Mouse (Mus musculus): Measurements from ENCODE around the gene Wtap. TPM values are rescaled to one million over a fixed set of nuclear protein-coding genes. Genes with fewer than 3 reads are reported as not detected.
"Not testable (repeated sequence)": the region's sequence is repeated elsewhere in the genome, so short reads cannot be mapped to it uniquely, and the experiment has no call there.

The Wtap gene
- polyA plus RNA-seq, 1 experiment from 2014 or later, result 166 TPM

DNA sequence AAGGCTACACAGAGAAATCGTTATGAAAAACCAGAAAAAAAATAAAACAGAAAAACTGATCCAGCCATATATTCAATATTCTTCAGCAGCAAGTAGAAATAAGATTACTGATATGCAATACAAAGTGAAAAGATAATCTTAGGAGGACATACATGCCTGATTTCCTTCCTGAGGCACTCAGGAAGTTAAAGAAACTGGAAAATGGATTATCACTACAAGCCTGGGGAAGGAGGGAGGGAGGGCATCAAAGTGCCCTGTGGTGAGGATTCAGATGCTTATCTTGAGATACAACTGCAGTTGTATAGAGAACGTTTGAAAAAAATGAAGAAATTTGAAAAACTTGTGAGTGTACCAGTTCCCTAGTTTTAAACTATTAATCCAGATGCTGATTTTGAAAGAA, 10.0 kb downstream of the Wtap start:
- H3K27ac ChIP-seq (ENCODE audit: low read depth, low read length), result no peak overlapping the region
- H3K36me3 ChIP-seq (ENCODE audit: control insufficient read depth, insufficient read depth, low read length), result peaks cover 55% of the 10 kb centered on the region
- no peak overlapping the region for H3K4me3 ChIP-seq (ENCODE audit: low read depth, low read length)
- no peak overlapping the region for H3K9ac ChIP-seq (ENCODE audit: low read length)
- whole genome bisulfite sequencing, result 91% methylated on average over 2 of the region's 2 CpGs
- no peaks in the 10 kb centered on the region for H3K9me3 ChIP-seq (replicated peaks; ENCODE audit: control insufficient read depth, low read length)
- ATAC-seq (no peak), DNase-seq (ENCODE audit: low spot score) (no peak)
- no peak overlapping the region for H3K4me2 ChIP-seq (ENCODE audit: low read length)
- H3K4me1 ChIP-seq (ENCODE audit: control insufficient read depth, insufficient read depth, low read length), result no peaks in the 10 kb centered on the region
- H3K27me3 ChIP-seq (replicated peaks; ENCODE audit: control insufficient read depth, insufficient read depth, low read length), result no peaks in the 10 kb centered on the region

DNA sequence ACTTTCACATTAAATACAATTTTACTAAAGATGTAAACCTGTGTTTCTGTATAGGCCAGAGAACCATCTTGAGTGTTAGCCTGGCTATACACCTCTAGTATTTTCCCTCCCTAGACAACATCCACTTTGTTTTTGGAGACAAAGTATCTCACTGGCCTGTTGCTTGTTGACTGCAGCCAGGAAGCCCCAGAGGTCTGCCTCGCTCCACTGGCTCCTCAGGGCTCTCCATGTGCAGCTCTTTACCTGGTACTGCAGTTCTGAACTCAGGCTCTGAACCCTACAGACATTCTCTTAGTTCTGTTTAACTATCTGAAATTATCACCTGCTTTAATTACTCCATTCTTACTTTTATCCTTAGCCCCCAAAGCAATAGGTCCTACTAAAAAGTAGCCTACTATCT, 15.4 kb downstream of the Wtap start:
- Histone ChIP-seq H3K27ac (ENCODE audit: low read depth, low read length) (no peak overlapping the region), H3K9me3 (replicated peaks; ENCODE audit: control insufficient read depth, low read length) (no peaks in the 10 kb centered on the region), H3K4me3 (ENCODE audit: low read depth, low read length) (no peak overlapping the region), H3K9ac (ENCODE audit: low read length) (no peak overlapping the region), H3K36me3 (ENCODE audit: control insufficient read depth, insufficient read depth, low read length) (peaks cover 75% of the 10 kb centered on the region), H3K27me3 (replicated peaks; ENCODE audit: control insufficient read depth, insufficient read depth, low read length) (no peaks in the 10 kb centered on the region), H3K4me1 (ENCODE audit: control insufficient read depth, insufficient read depth, low read length) (no peaks in the 10 kb centered on the region), H3K4me2 (ENCODE audit: low read length) (no peak overlapping the region)
- WGBS, result 97% methylated on average over 1 of the region's 1 CpGs
- DNase-seq (ENCODE audit: low spot score) (no peak), ATAC-seq (no peak)

DNA sequence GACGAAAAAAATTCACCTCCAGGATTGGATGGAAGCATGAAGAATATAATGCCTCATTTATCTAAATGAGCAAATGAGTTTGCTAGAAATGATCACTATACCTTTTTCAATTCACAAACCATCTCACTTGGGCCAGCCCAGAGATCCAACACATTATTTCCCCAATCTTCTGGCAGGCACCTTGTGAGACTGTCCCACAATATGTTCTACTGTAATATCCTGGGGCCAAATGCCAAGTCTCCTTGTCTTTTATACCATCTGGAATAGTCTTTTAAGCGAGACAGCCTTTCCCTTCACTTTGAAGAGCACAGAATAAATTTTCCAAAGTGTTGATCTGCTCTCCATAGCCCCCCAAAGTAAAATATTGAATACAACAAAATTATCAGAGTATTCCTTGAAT, 20.1 kb downstream of the Wtap start:
- ATAC-seq (no peak), DNase-seq (ENCODE audit: low spot score) (peak; percentile 20)
- H3K4me3 ChIP-seq (ENCODE audit: low read depth, low read length), result no peak overlapping the region
- 82% methylated on average over 2 of the region's 2 CpGs for WGBS
- H3K27ac ChIP-seq (ENCODE audit: low read depth, low read length), result no peak overlapping the region
- no peaks in the 10 kb centered on the region for H3K27me3 ChIP-seq (replicated peaks; ENCODE audit: control insufficient read depth, insufficient read depth, low read length)
- peaks cover 70% of the 10 kb centered on the region for H3K36me3 ChIP-seq (ENCODE audit: control insufficient read depth, insufficient read depth, low read length)
- no peak overlapping the region for H3K9ac ChIP-seq (ENCODE audit: low read length)
- no peaks in the 10 kb centered on the region for H3K9me3 ChIP-seq (replicated peaks; ENCODE audit: control insufficient read depth, low read length)
- H3K4me2 ChIP-seq (ENCODE audit: low read length), result no peak overlapping the region
- no peaks in the 10 kb centered on the region for H3K4me1 ChIP-seq (ENCODE audit: control insufficient read depth, insufficient read depth, low read length)

DNA sequence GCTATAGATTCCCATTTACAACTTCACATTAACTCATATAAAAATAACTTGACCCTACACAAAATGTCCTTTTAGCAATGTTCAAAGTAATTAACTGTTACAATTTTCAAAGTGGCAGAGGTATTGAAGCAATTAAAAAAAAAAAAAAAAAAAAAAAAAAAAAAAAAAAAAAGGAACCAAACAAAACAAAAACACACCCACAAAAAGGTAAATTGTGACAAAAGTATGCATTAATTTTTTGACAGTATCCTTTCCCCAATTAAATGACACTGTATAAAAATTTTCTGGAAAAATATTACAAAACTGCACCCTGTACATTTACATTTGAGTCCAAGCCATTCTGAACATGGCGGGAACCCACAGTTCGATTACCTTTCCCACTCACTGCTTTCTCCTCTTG, 26.8 kb downstream of the Wtap start:
- no peaks in the 10 kb centered on the region for H3K27me3 ChIP-seq (replicated peaks; ENCODE audit: control insufficient read depth, insufficient read depth, low read length)
- no peak overlapping the region for H3K4me2 ChIP-seq (ENCODE audit: low read length)
- no peaks in the 10 kb centered on the region for H3K4me1 ChIP-seq (ENCODE audit: control insufficient read depth, insufficient read depth, low read length)
- H3K36me3 ChIP-seq (ENCODE audit: control insufficient read depth, insufficient read depth, low read length), result peaks cover 51% of the 10 kb centered on the region
- ATAC-seq (no peak), DNase-seq (ENCODE audit: low spot score) (no peak)
- H3K27ac ChIP-seq (ENCODE audit: low read depth, low read length), result no peak overlapping the region
- WGBS, result 90% methylated on average over 2 of the region's 2 CpGs
- H3K9ac ChIP-seq (ENCODE audit: low read length), result no peak overlapping the region
- no peaks in the 10 kb centered on the region for H3K9me3 ChIP-seq (replicated peaks; ENCODE audit: control insufficient read depth, low read length)
- no peak overlapping the region for H3K4me3 ChIP-seq (ENCODE audit: low read depth, low read length)

DNA sequence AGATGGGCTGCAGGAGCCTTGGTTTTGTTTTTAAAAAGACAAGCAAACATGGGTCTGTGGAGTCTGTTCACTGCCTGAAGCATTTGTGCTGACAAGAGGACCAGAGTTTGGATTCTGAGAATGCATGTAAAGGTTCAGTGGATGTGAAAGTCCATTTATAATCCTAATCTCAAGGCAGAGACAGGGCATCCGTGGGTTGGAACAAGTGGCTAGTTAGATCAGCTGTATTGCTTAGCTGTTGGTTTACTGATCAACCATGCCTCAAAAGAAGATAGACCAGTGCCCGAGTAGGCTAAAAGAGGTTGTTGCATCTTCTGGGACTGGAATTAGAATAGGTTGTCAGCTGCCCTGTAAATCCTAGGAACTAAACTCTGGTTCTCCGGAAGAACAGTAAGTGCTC, 30.5 kb downstream of the Wtap start:
- ATAC-seq, result no peak
- Histone ChIP-seq H3K36me3 (ENCODE audit: control insufficient read depth, insufficient read depth, low read length) (peaks cover 34% of the 10 kb centered on the region), H3K27ac (ENCODE audit: low read depth, low read length) (no peak overlapping the region), H3K4me2 (ENCODE audit: low read length) (no peak overlapping the region), H3K4me3 (ENCODE audit: low read depth, low read length) (no peak overlapping the region), H3K4me1 (ENCODE audit: control insufficient read depth, insufficient read depth, low read length) (peaks cover 9% of the 10 kb centered on the region; the same call in 1 of the 2 replicates), H3K9ac (ENCODE audit: low read length) (no peak overlapping the region), H3K9me3 (replicated peaks; ENCODE audit: control insufficient read depth, low read length) (no peaks in the 10 kb centered on the region), H3K27me3 (replicated peaks; ENCODE audit: control insufficient read depth, insufficient read depth, low read length) (no peaks in the 10 kb centered on the region)
- no peak for DNase-seq (ENCODE audit: low spot score)
- 93% methylated on average over 3 of the region's 3 CpGs for WGBS

DNA sequence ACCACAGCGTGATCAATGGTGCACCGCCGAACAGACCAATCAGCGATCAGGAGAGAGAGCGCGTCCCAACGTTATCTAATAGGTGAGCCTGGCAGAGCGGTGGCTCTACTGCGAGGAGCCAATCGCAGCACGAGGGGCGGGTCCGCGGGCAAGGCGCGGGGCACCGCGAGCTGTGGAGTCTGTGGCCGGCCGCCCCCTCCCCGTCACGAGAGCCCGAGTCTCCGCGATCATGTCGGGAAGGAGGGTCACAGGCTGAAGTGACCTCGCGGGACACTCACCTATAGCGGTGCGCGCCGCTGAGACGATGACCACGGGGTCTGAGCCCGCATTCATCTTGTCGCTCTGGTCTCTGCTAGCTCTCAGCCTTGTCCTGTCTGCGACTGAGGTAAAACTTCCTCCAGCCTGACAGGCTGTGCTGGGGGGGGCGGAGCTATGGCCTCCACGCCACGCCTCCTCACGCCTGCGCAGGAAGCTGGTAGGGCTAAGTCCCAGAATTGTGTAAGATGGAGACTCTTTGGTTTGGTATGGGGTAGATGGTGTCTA, 33.6 kb downstream of the Wtap start, which contains the start of gene Acat2:
Acat2 (minus strand) TSS at position 417 of the 543 bp plus-strand sequence.
- no peaks in the 10 kb centered on the region for H3K27me3 ChIP-seq (replicated peaks; ENCODE audit: control insufficient read depth, insufficient read depth, low read length)
- no peaks in the 10 kb centered on the region for H3K9me3 ChIP-seq (replicated peaks; ENCODE audit: control insufficient read depth, low read length)
- H3K4me2 ChIP-seq (ENCODE audit: low read length), result peak within 1 kb of the TSS; percentile 63
- H3K4me3 ChIP-seq (ENCODE audit: low read depth, low read length), result peak within 1 kb of the TSS; percentile 60
- 0% methylated on average over 42 of the region's 42 CpGs for WGBS
- ATAC-seq (peak; percentile 99), DNase-seq (ENCODE audit: low spot score) (peak; percentile 97)
- H3K4me1 ChIP-seq (ENCODE audit: control insufficient read depth, insufficient read depth, low read length), result peaks cover 9% of the 10 kb centered on the region; the same call in 1 of the 2 replicates
- peaks cover 27% of the 10 kb centered on the region for H3K36me3 ChIP-seq (ENCODE audit: control insufficient read depth, insufficient read depth, low read length)
- H3K9ac ChIP-seq (ENCODE audit: low read length), result peak within 1 kb of the TSS; percentile 65
- H3K27ac ChIP-seq (ENCODE audit: low read depth, low read length), result peak within 1 kb of the TSS; percentile 88

DNA sequence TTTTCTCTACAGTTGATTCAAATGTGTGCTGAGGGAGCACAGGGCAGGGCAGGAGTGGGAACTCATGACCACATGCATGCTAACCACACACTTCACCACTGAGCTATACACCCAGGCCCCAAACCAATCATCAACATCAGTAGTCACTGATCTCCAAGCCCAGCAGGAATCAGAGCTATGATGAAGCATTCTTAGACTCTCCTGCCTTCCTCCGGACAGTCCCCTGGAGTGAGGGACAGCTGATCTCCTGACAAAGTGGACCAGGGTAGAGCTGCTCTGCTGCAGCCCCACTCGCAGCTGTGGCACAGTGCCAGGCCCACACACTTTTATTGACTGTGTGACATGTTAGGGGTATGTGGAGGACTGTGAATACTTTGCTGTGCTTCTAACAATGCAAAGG, 34.6 kb downstream of the Wtap start:
- not testable (repeated sequence) for H3K27me3 ChIP-seq (replicated peaks; ENCODE audit: control insufficient read depth, insufficient read depth, low read length); H3K27ac ChIP-seq (ENCODE audit: low read depth, low read length); ATAC-seq; H3K4me1 ChIP-seq (ENCODE audit: control insufficient read depth, insufficient read depth, low read length); H3K9ac ChIP-seq (ENCODE audit: low read length); DNase-seq (ENCODE audit: low spot score); H3K9me3 ChIP-seq (replicated peaks; ENCODE audit: control insufficient read depth, low read length)
- Histone ChIP-seq H3K4me3 (ENCODE audit: low read depth, low read length) (peak overlapping the region; percentile 18), H3K36me3 (ENCODE audit: control insufficient read depth, insufficient read depth, low read length) (peaks cover 21% of the 10 kb centered on the region), H3K4me2 (ENCODE audit: low read length) (peak overlapping the region; percentile 43)
- WGBS, result 25% methylated on average over 1 of the region's 2 CpGs

DNA sequence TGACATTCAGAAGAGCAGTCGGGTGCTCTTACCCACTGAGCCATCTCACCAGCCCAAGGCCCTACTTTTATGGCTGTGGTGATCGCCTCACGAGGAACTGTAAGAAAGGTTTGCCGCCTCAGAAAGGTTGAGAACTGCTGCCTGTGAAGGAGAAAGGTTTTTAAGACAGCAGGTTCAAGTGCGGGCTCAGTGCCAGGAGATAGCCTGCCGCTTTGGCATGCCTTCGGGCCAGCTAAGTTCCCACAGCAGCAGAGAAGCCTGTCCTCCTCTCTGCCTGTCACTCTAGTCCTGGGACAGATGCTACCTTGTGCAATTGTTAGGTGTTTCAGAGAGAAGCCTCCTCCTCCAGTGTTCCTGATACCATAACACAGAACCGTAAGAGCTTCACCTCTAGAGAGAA, 37.3 kb downstream of the Wtap start:
- Histone ChIP-seq H3K4me2 (ENCODE audit: low read length) (no peak overlapping the region), H3K4me1 (ENCODE audit: control insufficient read depth, insufficient read depth, low read length) (peaks cover 9% of the 10 kb centered on the region; the same call in 1 of the 2 replicates), H3K27me3 (replicated peaks; ENCODE audit: control insufficient read depth, insufficient read depth, low read length) (no peaks in the 10 kb centered on the region), H3K9ac (ENCODE audit: low read length) (no peak overlapping the region), H3K9me3 (replicated peaks; ENCODE audit: control insufficient read depth, low read length) (no peaks in the 10 kb centered on the region), H3K4me3 (ENCODE audit: low read depth, low read length) (no peak overlapping the region), H3K36me3 (ENCODE audit: control insufficient read depth, insufficient read depth, low read length) (peaks cover 38% of the 10 kb centered on the region), H3K27ac (ENCODE audit: low read depth, low read length) (no peak overlapping the region)
- DNase-seq (ENCODE audit: low spot score) (no peak), ATAC-seq (no peak)
- 87% methylated on average over 8 of the region's 8 CpGs for WGBS

DNA sequence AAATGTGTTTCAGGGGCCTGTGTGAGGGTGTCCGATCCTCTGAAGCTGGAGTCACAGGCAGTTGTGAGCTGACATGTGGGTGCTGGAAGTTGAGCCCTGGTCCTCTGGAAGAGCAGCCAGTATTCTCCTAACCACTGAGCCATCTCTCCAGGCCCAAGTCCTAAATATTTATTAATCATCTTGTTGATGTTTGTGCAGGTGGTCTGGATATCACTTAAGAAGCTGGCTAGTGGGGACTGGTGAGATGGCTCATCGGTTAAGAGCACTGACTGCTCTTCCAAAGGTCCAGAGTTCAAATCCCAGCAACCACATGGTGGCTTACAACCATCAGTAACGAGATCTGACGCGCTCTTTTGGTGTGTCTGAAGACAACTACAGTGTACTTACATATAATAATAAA, 44.3 kb downstream of the Wtap start:
- H3K9me3 ChIP-seq (replicated peaks; ENCODE audit: control insufficient read depth, low read length), result no peaks in the 10 kb centered on the region
- ATAC-seq (no peak), DNase-seq (ENCODE audit: low spot score) (no peak)
- 92% methylated on average over 5 of the region's 5 CpGs for WGBS
- no peak overlapping the region for H3K9ac ChIP-seq (ENCODE audit: low read length)
- H3K27ac ChIP-seq (ENCODE audit: low read depth, low read length), result no peak overlapping the region
- no peak overlapping the region for H3K4me2 ChIP-seq (ENCODE audit: low read length)
- no peaks in the 10 kb centered on the region for H3K4me1 ChIP-seq (ENCODE audit: control insufficient read depth, insufficient read depth, low read length)
- H3K4me3 ChIP-seq (ENCODE audit: low read depth, low read length), result no peak overlapping the region
- H3K27me3 ChIP-seq (replicated peaks; ENCODE audit: control insufficient read depth, insufficient read depth, low read length), result no peaks in the 10 kb centered on the region
- H3K36me3 ChIP-seq (ENCODE audit: control insufficient read depth, insufficient read depth, low read length), result peaks cover 73% of the 10 kb centered on the region
